Mouse (Mus musculus): ENCODE results near the gene Dab2ip. TPM values are rescaled to one million over a fixed set of nuclear protein-coding genes. Genes with fewer than 3 reads are reported as not detected.
A peak's percentile ranks its signal among the peaks of the same experiment; 100 is the strongest.

Gene Dab2ip
- polyA plus RNA-seq, 1 experiment from 2014 or later: 44.8 TPM

DNA sequence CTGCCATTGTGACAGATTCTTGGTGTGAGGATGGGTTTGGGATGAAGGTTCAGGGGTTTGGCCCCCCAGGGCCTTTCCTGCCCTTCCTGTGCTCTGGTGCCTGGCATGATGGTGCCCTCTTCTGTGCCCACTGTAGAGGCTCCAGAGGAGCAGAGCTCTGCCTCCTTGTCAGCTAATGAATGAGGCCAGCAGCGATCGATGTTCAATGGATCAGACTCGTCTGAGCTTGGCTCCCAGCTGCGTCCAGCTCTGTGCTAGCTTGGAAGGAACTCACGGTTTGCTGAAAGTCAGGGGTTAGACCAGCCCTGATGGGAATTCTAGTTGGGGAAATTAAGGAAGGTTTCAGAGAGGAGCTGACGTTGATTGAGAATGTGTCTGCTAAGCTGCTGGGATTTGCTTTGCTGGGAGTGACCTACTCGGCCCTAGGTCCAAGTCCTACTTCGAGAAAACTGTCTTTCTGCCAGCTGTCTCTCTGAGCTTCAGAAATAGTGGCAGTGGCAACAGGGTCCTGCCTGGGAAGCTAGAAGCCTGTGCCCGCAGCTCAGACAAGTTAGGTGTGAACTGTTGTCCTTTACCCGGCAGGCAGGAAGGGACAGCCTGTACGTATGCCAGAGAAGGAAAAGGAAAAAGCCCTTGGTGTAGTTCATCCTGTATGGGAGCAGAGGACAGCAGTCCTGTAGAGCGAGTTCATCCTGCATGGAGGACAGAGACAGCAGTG, 65.5 kb downstream of the Dab2ip start:
- peak overlapping the region; percentile 48 for H3K27ac ChIP-seq (ENCODE audit: low read length)
- no peak for ATAC-seq (ENCODE audit: insufficient number of reproducible peaks, insufficient read depth, low FRiP score, low read depth)

DNA sequence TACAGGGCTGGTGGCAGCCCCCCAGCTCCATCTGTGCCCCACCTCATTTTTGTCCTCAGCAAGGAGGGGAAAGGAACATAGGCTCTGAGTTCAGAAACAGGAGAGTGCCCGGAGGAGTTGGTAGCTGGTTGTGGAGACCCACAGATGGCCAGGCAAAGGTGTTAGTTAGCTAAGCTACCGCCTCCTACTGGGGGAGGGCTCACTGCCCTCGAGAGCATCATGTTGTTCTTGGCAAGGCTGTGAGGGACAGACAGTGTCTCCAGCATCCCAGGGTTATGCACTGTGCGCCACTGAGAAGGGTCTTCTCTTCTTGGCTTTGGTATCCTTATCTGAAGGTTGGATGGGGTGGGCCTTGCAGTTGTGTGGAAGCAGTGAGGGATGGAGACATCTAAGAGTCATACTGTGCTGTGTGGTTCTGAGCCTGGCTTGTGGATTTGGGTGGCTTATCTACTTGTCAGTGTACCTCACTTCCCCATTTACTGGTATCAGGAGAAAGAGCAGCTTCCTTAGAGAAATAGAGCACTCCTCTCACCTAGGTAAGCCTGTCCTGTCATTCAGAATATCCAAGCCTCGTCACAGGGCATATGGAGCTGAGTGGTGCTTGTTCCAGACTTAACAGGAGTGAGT, 66.4 kb downstream of the Dab2ip start:
- H3K36me3 ChIP-seq (ENCODE audit: control insufficient read depth, insufficient read depth, low read length): peaks cover 10% of the 10 kb centered on the region; the same call in 1 of the 2 replicates
- peak overlapping the region; percentile 96 for H3K4me2 ChIP-seq (replicated peaks; ENCODE audit: low read depth, low read length)
- no peaks in the 10 kb centered on the region for H3K9me3 ChIP-seq (ENCODE audit: control insufficient read depth, low read depth, low read length)
- no peak overlapping the region for H3K9ac ChIP-seq (replicated peaks; ENCODE audit: low read depth, low read length)
- H3K27me3 ChIP-seq (ENCODE audit: control insufficient read depth, insufficient read depth, low read length): no peaks in the 10 kb centered on the region
- 70% methylated on average over 5 of the region's 5 CpGs for WGBS
- ATAC-seq (ENCODE audit: insufficient number of reproducible peaks, insufficient read depth, low FRiP score, low read depth): no peak
- H3K27ac ChIP-seq (ENCODE audit: low read length): no peak overlapping the region
- peaks cover 70% of the 10 kb centered on the region for H3K4me1 ChIP-seq (ENCODE audit: control insufficient read depth, insufficient read depth, low read length)
- peak overlapping the region; percentile 53; the same call in 1 of the 2 replicates for H3K4me3 ChIP-seq (ENCODE audit: low read depth, low read length)

More for the DNA sequence above, 65.5 kb downstream of the Dab2ip start:
- WGBS: 21% methylated on average over 12 of the region's 12 CpGs
- Histone ChIP-seq H3K9me3 (ENCODE audit: control insufficient read depth, low read depth, low read length) (no peaks in the 10 kb centered on the region), H3K4me2 (replicated peaks; ENCODE audit: low read depth, low read length) (peak overlapping the region; percentile 96), H3K36me3 (ENCODE audit: control insufficient read depth, insufficient read depth, low read length) (peaks cover 9% of the 10 kb centered on the region; the same call in 1 of the 2 replicates), H3K4me3 (ENCODE audit: low read depth, low read length) (peak overlapping the region; percentile 53), H3K27me3 (ENCODE audit: control insufficient read depth, insufficient read depth, low read length) (no peaks in the 10 kb centered on the region), H3K4me1 (ENCODE audit: control insufficient read depth, insufficient read depth, low read length) (peaks cover 78% of the 10 kb centered on the region), H3K9ac (replicated peaks; ENCODE audit: low read depth, low read length) (peak overlapping the region; percentile 76; the same call in 1 of the 2 replicates)

DNA sequence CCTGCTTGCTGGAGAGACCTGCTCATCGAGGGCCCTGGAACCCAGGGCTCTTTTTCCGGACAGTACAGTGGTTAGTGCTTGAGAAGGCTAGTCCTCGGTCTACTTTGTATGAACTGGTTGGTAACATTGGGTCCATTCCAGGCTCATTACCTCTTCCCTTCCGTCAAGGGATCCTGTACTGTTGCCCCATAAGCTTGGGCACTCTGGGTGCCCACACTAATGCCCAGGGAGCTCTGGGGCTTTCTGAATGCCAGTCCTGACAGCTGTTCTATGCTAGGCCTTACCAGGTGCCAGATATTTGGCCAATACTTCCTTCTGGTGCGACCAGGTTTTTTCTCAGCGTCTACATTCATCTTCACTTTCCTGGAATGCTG, 66.9 kb downstream of the Dab2ip start:
- Histone ChIP-seq H3K9me3 (ENCODE audit: control insufficient read depth, low read depth, low read length) (no peaks in the 10 kb centered on the region), H3K27ac (ENCODE audit: low read length) (no peak overlapping the region), H3K36me3 (ENCODE audit: control insufficient read depth, insufficient read depth, low read length) (peaks cover 13% of the 10 kb centered on the region; the same call in 1 of the 2 replicates), H3K9ac (replicated peaks; ENCODE audit: low read depth, low read length) (no peak overlapping the region), H3K27me3 (ENCODE audit: control insufficient read depth, insufficient read depth, low read length) (no peaks in the 10 kb centered on the region), H3K4me2 (replicated peaks; ENCODE audit: low read depth, low read length) (no peak overlapping the region), H3K4me3 (ENCODE audit: low read depth, low read length) (no peak overlapping the region), H3K4me1 (ENCODE audit: control insufficient read depth, insufficient read depth, low read length) (peaks cover 65% of the 10 kb centered on the region)
- ATAC-seq (ENCODE audit: insufficient number of reproducible peaks, insufficient read depth, low FRiP score, low read depth): no peak
- WGBS: 87% methylated on average over 6 of the region's 6 CpGs

DNA sequence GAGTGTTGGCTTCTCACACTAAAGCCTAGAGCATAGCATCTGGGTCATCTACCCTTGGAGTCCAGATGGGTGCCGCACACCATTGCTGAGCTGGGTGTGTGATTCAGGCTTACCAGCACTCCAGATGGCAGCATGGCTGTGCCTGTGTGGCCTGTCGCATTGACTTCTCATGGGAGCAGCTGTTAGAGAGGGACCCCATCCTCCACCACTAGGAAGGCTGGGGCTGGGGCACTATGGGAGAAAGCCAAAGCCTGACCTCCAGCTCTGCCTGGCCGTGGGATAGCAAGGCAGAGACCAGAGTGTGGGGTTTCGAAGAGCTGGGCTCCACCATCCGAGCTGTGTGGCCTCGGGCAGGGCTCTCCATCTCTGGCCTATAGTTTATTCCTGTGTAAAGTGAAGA, 67.5 kb downstream of the Dab2ip start:
- no peak for ATAC-seq (ENCODE audit: insufficient number of reproducible peaks, insufficient read depth, low FRiP score, low read depth)
- H3K4me1 ChIP-seq (ENCODE audit: control insufficient read depth, insufficient read depth, low read length): peaks cover 60% of the 10 kb centered on the region
- H3K4me2 ChIP-seq (replicated peaks; ENCODE audit: low read depth, low read length): no peak overlapping the region
- no peaks in the 10 kb centered on the region for H3K27me3 ChIP-seq (ENCODE audit: control insufficient read depth, insufficient read depth, low read length)
- no peak overlapping the region for H3K9ac ChIP-seq (replicated peaks; ENCODE audit: low read depth, low read length)
- WGBS: 80% methylated on average over 6 of the region's 6 CpGs
- H3K9me3 ChIP-seq (ENCODE audit: control insufficient read depth, low read depth, low read length): no peaks in the 10 kb centered on the region
- H3K36me3 ChIP-seq (ENCODE audit: control insufficient read depth, insufficient read depth, low read length): peaks cover 13% of the 10 kb centered on the region; the same call in 1 of the 2 replicates
- H3K27ac ChIP-seq (ENCODE audit: low read length): no peak overlapping the region
- no peak overlapping the region for H3K4me3 ChIP-seq (ENCODE audit: low read depth, low read length)

DNA sequence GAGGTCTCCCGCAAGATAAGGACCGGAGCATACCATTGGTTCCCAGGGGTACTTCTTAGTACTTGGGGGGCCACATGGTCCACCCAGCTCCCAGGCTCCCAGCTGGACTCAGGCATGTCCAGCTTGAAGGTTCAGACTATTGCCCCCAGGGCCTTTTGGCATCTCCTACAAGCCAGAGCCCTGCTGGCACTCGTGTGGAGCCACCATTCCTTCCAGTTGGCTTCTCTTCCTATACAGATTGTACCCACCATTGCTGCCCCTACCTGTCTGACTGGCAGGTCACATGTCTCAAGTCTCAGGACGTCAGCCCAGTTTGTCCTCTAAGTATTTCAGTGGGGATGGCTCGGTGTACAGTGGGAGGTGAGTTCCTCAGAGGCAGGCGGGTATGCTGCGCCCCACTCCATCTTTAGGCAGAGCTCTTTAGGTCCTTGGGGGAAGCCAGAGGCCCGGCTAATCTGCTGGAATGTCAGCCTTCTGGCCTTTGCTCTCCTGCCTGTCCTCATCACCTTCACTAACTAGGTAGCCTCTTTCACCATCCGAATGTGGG, 68.2 kb downstream of the Dab2ip start:
- WGBS: 65% methylated on average over 9 of the region's 9 CpGs
- H3K4me1 ChIP-seq (ENCODE audit: control insufficient read depth, insufficient read depth, low read length): peaks cover 53% of the 10 kb centered on the region
- no peak overlapping the region; the same call in 1 of the 2 replicates for H3K9ac ChIP-seq (replicated peaks; ENCODE audit: low read depth, low read length)

DNA sequence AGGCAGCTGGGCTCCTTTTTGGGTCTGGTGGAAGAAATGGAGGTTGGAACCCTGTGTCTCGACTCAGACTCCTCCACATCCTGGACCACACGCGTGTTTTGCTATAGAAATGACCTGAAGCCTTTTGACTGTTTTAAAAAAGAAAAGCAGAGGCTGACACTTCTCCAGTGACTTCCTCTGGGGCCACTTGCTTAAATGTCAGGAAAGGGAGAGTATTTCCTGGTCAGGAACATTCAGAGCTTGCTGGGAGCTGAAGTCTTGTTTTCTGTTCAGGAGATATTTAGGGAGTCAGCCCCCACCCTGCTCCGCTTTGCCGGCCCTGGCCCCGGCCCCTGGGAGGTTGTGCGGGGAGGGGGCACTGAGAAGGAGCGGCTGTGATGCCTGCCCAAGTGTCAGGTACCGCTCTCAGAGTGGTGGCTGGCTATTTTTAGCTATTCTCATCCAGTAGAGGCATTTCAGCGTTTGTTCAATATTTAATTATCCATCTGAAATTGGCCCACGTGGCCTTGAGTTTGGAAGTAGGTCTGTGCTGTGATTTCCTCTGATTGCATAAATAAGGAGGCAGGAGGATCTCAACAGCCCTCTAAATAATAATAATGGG, 69.3 kb downstream of the Dab2ip start:
- Histone ChIP-seq H3K9ac (replicated peaks; ENCODE audit: low read depth, low read length) (no peak overlapping the region; the same call in 1 of the 2 replicates), H3K4me2 (replicated peaks; ENCODE audit: low read depth, low read length) (no peak overlapping the region)

More for the DNA sequence above, 68.2 kb downstream of the Dab2ip start:
- H3K9me3 ChIP-seq (ENCODE audit: control insufficient read depth, low read depth, low read length): no peaks in the 10 kb centered on the region
- H3K4me2 ChIP-seq (replicated peaks; ENCODE audit: low read depth, low read length): no peak overlapping the region
- no peak for ATAC-seq (ENCODE audit: insufficient number of reproducible peaks, insufficient read depth, low FRiP score, low read depth)
- H3K27me3 ChIP-seq (ENCODE audit: control insufficient read depth, insufficient read depth, low read length): no peaks in the 10 kb centered on the region
- peaks cover 13% of the 10 kb centered on the region; the same call in 1 of the 2 replicates for H3K36me3 ChIP-seq (ENCODE audit: control insufficient read depth, insufficient read depth, low read length)
- no peak overlapping the region for H3K27ac ChIP-seq (ENCODE audit: low read length)
- no peak overlapping the region for H3K4me3 ChIP-seq (ENCODE audit: low read depth, low read length)

DNA sequence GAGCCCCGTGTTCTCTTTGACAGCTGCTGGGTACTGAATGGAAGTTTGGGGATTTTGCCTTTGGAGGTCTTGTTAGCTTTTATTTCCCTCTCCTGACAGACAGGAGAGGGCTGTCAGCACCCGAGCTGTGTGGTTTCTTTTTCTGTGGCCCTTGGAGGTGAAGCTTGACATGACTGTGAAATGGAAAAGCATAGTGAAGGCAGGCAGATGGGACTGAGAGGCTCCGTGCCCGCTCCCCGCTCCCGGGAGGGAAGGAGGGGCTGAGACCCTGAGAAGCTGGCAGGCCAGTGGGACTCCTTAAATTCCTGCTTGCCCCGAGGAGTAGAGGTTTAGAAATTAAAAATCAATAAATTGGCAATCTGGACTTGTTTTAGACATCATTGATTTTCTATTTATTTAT, 70.0 kb downstream of the Dab2ip start:
- H3K27me3 ChIP-seq (ENCODE audit: control insufficient read depth, insufficient read depth, low read length): no peaks in the 10 kb centered on the region
- H3K36me3 ChIP-seq (ENCODE audit: control insufficient read depth, insufficient read depth, low read length): peaks cover 13% of the 10 kb centered on the region; the same call in 1 of the 2 replicates
- no peak overlapping the region for H3K9ac ChIP-seq (replicated peaks; ENCODE audit: low read depth, low read length)
- WGBS: 65% methylated on average over 7 of the region's 7 CpGs
- H3K4me1 ChIP-seq (ENCODE audit: control insufficient read depth, insufficient read depth, low read length): peaks cover 43% of the 10 kb centered on the region
- no peak overlapping the region for H3K4me3 ChIP-seq (ENCODE audit: low read depth, low read length)
- no peak for ATAC-seq (ENCODE audit: insufficient number of reproducible peaks, insufficient read depth, low FRiP score, low read depth)
- H3K9me3 ChIP-seq (ENCODE audit: control insufficient read depth, low read depth, low read length): no peaks in the 10 kb centered on the region
- H3K4me2 ChIP-seq (replicated peaks; ENCODE audit: low read depth, low read length): no peak overlapping the region
- H3K27ac ChIP-seq (ENCODE audit: low read length): no peak overlapping the region

More for the DNA sequence above, 69.3 kb downstream of the Dab2ip start:
- Histone ChIP-seq H3K27me3 (ENCODE audit: control insufficient read depth, insufficient read depth, low read length) (no peaks in the 10 kb centered on the region), H3K27ac (ENCODE audit: low read length) (peak overlapping the region; percentile 40; the same call in 1 of the 2 replicates), H3K36me3 (ENCODE audit: control insufficient read depth, insufficient read depth, low read length) (peaks cover 13% of the 10 kb centered on the region; the same call in 1 of the 2 replicates), H3K9me3 (ENCODE audit: control insufficient read depth, low read depth, low read length) (no peaks in the 10 kb centered on the region), H3K4me1 (ENCODE audit: control insufficient read depth, insufficient read depth, low read length) (peaks cover 48% of the 10 kb centered on the region), H3K4me3 (ENCODE audit: low read depth, low read length) (no peak overlapping the region)
- no peak for ATAC-seq (ENCODE audit: insufficient number of reproducible peaks, insufficient read depth, low FRiP score, low read depth)
- 38% methylated on average over 11 of the region's 11 CpGs for WGBS

DNA sequence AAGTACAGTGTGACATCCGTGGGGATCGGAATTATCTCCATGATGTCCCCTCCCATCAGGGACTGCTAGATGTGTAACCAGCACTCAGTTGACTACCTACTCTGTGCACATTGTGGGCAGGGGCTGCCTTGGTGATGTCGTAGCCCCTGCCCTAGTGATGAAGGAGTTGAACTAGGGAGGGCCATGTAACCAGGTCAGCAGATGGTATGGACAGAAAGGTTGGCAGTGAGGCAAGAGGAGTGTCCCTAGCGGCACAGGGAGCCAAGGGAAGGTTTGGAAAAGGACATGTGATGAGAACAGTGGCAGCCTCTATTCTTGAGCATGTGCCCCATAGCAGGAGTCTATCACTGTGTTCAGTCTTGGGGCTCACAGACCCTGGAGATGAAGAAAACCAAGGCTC, 70.6 kb downstream of the Dab2ip start:
- ATAC-seq (ENCODE audit: insufficient number of reproducible peaks, insufficient read depth, low FRiP score, low read depth): no peak
- H3K4me3 ChIP-seq (ENCODE audit: low read depth, low read length): no peak overlapping the region
- peaks cover 37% of the 10 kb centered on the region for H3K4me1 ChIP-seq (ENCODE audit: control insufficient read depth, insufficient read depth, low read length)
- 85% methylated on average over 4 of the region's 4 CpGs for WGBS
- H3K9me3 ChIP-seq (ENCODE audit: control insufficient read depth, low read depth, low read length): no peaks in the 10 kb centered on the region
- no peak overlapping the region for H3K9ac ChIP-seq (replicated peaks; ENCODE audit: low read depth, low read length)
- peaks cover 13% of the 10 kb centered on the region; the same call in 1 of the 2 replicates for H3K36me3 ChIP-seq (ENCODE audit: control insufficient read depth, insufficient read depth, low read length)
- no peak overlapping the region for H3K4me2 ChIP-seq (replicated peaks; ENCODE audit: low read depth, low read length)
- H3K27me3 ChIP-seq (ENCODE audit: control insufficient read depth, insufficient read depth, low read length): no peaks in the 10 kb centered on the region
- no peak overlapping the region for H3K27ac ChIP-seq (ENCODE audit: low read length)

Data from stomach, embryonic 14.5 days (tissue).